Mouse (Mus musculus): ENCODE data around the gene Zbtb25. TPM values are rescaled to one million over a fixed set of nuclear protein-coding genes. Genes with fewer than 3 reads are reported as not detected.

The Zbtb25 gene
- polyA plus RNA-seq, 1 experiment, result 15.8 TPM

DNA sequence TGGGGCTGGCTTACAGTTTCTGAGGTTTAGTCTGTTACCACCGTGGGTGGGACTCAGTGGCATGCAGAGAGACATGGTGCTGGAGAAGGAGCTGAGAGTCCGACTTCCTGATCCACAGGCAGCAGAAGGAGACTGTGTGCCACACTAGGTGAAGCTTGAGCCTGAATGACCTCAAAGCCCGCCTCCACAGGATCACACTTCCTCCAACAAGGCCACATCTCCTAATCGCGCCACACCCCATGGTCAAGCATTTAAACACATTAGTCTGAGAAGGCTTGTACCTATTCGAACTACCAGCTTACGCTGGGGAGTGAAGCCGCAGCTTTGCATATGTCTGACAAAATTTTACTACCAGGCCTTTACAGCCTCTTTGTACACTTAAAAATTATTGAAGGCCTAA, 64.3 kb downstream of the Zbtb25 start:
- no peak overlapping the region for H3K27ac ChIP-seq (ENCODE audit: control insufficient read depth, insufficient read depth, low read depth, low read length)
- TF ChIP-seq POLR2A (IDR thresholded peaks at IDR 0.05; ENCODE audit: control insufficient read depth, low read depth, low read length) (no peak), CTCF (IDR thresholded peaks at IDR 0.05; ENCODE audit: control insufficient read depth, insufficient read depth, insufficient replicate concordance, low read depth, low read length) (no peak)
- no peak overlapping the region for H3K4me3 ChIP-seq (ENCODE audit: control insufficient read depth, low read depth, low read length)
- no peaks in the 10 kb centered on the region for H3K4me1 ChIP-seq (ENCODE audit: control insufficient read depth, insufficient read depth, low read length)
- no peaks in the 10 kb centered on the region for H3K27me3 ChIP-seq (ENCODE audit: control insufficient read depth, insufficient read depth, low read length)
- H3K36me3 ChIP-seq (ENCODE audit: control insufficient read depth, insufficient read depth, low read length), result no peaks in the 10 kb centered on the region

DNA sequence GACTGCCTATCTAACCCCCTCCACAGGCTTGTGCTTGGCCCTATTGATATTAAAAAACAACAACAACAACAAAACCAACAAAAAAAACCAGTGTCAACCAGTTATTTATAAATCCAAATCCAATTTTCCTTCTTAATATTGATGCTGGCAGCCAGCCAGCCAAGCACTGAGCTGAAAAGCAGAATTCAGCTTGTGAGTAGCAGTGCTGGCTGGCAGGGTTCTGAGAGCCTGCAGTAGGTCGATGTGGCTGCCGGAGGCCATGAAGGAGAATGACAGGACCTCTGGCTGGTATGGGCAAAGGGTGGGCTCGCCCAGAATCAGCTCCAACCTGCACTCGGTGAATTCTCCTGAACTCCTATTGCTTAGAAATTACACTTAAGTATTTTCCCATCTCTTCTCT, 65.2 kb downstream of the Zbtb25 start:
- Histone ChIP-seq H3K4me1 (ENCODE audit: control insufficient read depth, insufficient read depth, low read length) (no peaks in the 10 kb centered on the region), H3K36me3 (ENCODE audit: control insufficient read depth, insufficient read depth, low read length) (no peaks in the 10 kb centered on the region), H3K27ac (ENCODE audit: control insufficient read depth, insufficient read depth, low read depth, low read length) (no peak overlapping the region), H3K27me3 (ENCODE audit: control insufficient read depth, insufficient read depth, low read length) (no peaks in the 10 kb centered on the region), H3K4me3 (ENCODE audit: control insufficient read depth, low read depth, low read length) (no peak overlapping the region)
- no peak for TF ChIP-seq POLR2A (IDR thresholded peaks at IDR 0.05; ENCODE audit: control insufficient read depth, low read depth, low read length)
- TF ChIP-seq CTCF (IDR thresholded peaks at IDR 0.05; ENCODE audit: control insufficient read depth, insufficient read depth, insufficient replicate concordance, low read depth, low read length), result no peak

DNA sequence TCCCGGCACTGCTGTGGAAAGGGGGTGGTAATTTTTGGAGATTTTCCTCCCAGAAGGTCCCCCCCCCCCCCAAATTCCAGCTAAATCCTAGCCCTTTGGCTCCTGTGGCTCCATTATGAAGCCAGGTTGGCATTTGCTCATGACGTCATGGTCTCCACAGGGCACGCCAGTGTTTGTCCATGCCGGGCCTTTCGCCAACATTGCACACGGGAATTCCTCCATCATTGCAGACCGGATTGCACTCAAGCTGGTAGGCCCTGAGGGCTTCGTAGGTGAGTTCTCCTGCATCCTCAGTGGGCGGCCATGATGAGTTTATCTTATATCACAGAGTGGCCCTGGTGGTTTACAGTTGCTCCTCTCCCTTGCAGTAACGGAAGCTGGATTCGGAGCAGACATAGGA, 65.9 kb downstream of the Zbtb25 start:
- H3K36me3 ChIP-seq (ENCODE audit: control insufficient read depth, insufficient read depth, low read length), result no peaks in the 10 kb centered on the region

DNA sequence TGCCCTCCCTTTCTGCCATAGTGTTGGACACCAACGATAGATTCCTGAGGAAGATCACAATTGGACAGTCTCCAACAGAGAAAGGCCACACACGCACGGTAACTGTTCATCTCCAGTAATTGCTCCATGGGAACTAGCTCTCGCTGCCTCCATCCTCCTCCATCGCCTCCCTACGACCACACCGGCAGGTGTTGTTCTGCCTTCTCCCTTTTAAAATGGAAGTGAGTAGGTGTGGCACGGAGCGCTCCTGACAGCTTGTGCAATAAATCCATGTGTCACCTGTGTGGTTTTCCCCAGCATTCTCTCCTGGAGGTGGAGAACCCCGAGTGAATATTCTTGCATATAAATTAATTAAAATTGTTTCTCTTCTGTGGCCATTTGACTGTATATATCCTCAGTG, 69.0 kb downstream of the Zbtb25 start:
- Histone ChIP-seq H3K4me1 (ENCODE audit: control insufficient read depth, insufficient read depth, low read length) (no peaks in the 10 kb centered on the region), H3K4me3 (ENCODE audit: control insufficient read depth, low read depth, low read length) (no peak overlapping the region), H3K36me3 (ENCODE audit: control insufficient read depth, insufficient read depth, low read length) (no peaks in the 10 kb centered on the region), H3K27ac (ENCODE audit: control insufficient read depth, insufficient read depth, low read depth, low read length) (no peak overlapping the region), H3K27me3 (ENCODE audit: control insufficient read depth, insufficient read depth, low read length) (no peaks in the 10 kb centered on the region)
- TF ChIP-seq POLR2A (IDR thresholded peaks at IDR 0.05; ENCODE audit: control insufficient read depth, low read depth, low read length) (no peak), CTCF (IDR thresholded peaks at IDR 0.05; ENCODE audit: control insufficient read depth, insufficient read depth, insufficient replicate concordance, low read depth, low read length) (no peak)

More for the DNA sequence above, 65.9 kb downstream of the Zbtb25 start:
- TF ChIP-seq POLR2A (IDR thresholded peaks at IDR 0.05; ENCODE audit: control insufficient read depth, low read depth, low read length), result no peak
- no peak for TF ChIP-seq CTCF (IDR thresholded peaks at IDR 0.05; ENCODE audit: control insufficient read depth, insufficient read depth, insufficient replicate concordance, low read depth, low read length)
- no peaks in the 10 kb centered on the region for H3K27me3 ChIP-seq (ENCODE audit: control insufficient read depth, insufficient read depth, low read length)
- H3K4me1 ChIP-seq (ENCODE audit: control insufficient read depth, insufficient read depth, low read length), result no peaks in the 10 kb centered on the region
- H3K27ac ChIP-seq (ENCODE audit: control insufficient read depth, insufficient read depth, low read depth, low read length), result no peak overlapping the region
- H3K4me3 ChIP-seq (ENCODE audit: control insufficient read depth, low read depth, low read length), result no peak overlapping the region

DNA sequence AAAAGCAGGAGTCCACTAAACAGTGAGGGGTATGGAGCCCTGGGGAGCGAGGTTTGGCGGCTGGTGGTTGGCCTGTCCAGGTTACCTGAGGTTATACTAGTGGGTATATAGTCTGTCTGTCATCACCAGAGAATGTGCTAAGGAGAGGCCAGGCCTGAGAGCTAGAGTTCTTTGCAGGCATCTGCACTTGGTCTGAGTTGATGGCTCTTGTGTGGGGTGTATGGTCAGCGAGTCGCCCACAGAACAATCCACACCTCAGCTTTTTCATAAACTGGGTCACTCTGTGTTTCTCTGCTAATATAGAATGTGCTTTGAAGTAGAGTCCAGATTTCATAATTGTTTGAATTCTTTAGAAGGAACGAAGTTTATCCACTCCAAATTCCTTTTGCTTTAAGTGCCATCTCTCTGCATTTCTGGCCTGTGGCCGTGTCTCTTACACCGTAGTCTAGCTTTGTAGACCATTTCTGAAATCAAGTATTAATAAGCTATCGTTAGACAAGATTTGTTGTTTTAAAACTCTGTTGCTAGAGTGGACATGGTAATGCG, 70.0 kb downstream of the Zbtb25 start:
- TF ChIP-seq CTCF (IDR thresholded peaks at IDR 0.05; ENCODE audit: control insufficient read depth, insufficient read depth, insufficient replicate concordance, low read depth, low read length) (no peak), POLR2A (IDR thresholded peaks at IDR 0.05; ENCODE audit: control insufficient read depth, low read depth, low read length) (no peak)
- no peak overlapping the region for H3K4me3 ChIP-seq (ENCODE audit: control insufficient read depth, low read depth, low read length)
- no peak overlapping the region for H3K27ac ChIP-seq (ENCODE audit: control insufficient read depth, insufficient read depth, low read depth, low read length)
- no peaks in the 10 kb centered on the region for H3K36me3 ChIP-seq (ENCODE audit: control insufficient read depth, insufficient read depth, low read length)
- no peaks in the 10 kb centered on the region for H3K27me3 ChIP-seq (ENCODE audit: control insufficient read depth, insufficient read depth, low read length)
- no peaks in the 10 kb centered on the region for H3K4me1 ChIP-seq (ENCODE audit: control insufficient read depth, insufficient read depth, low read length)

DNA sequence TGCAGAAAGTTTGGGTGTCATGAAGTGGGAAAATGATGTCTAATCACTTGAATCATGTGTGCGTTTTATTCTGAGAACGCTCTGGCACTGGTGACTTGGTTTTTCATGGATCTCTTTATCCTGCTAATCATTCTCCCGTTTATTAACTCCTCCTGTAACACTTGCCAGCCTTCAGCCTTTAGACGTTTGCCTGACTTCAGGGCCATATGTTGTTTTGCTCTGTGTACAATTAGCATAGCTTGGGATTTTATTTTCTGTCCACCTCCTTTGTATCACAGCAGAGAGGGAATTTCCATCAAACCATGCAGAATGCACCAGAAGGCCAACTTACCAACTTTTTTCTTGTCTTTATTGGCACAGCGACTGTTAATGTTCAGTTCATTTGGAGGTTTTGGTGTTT, 71.6 kb downstream of the Zbtb25 start:
- no peaks in the 10 kb centered on the region for H3K36me3 ChIP-seq (ENCODE audit: control insufficient read depth, insufficient read depth, low read length)
- TF ChIP-seq CTCF (IDR thresholded peaks at IDR 0.05; ENCODE audit: control insufficient read depth, insufficient read depth, insufficient replicate concordance, low read depth, low read length) (no peak), POLR2A (IDR thresholded peaks at IDR 0.05; ENCODE audit: control insufficient read depth, low read depth, low read length) (no peak)

More for the DNA sequence above, 71.6 kb downstream of the Zbtb25 start:
- Histone ChIP-seq H3K27me3 (ENCODE audit: control insufficient read depth, insufficient read depth, low read length) (no peaks in the 10 kb centered on the region), H3K4me3 (ENCODE audit: control insufficient read depth, low read depth, low read length) (no peak overlapping the region), H3K27ac (ENCODE audit: control insufficient read depth, insufficient read depth, low read depth, low read length) (no peak overlapping the region), H3K4me1 (ENCODE audit: control insufficient read depth, insufficient read depth, low read length) (no peaks in the 10 kb centered on the region)

Other genes with a start within 250 kb of the Zbtb25 start
- 0.19 and 0.28 TPM in 2 replicates for gene Esr2, start 192.3 kb downstream of the Zbtb25 start, polyA plus RNA-seq (2012; rRNA removed)
- 59.9 and 60.2 TPM in 2 replicates for gene Tex21, start 122.9 kb downstream of the Zbtb25 start, polyA plus RNA-seq (2012; rRNA removed)
- 6.1 and 7.5 TPM in 2 replicates for gene Mthfd1, start 114.3 kb downstream of the Zbtb25 start, polyA plus RNA-seq (2012; rRNA removed)
- gene Akap5, start 44.7 kb downstream of the Zbtb25 start, polyA plus RNA-seq (2012; rRNA removed), result 0.16 TPM in 2 replicates
- 0.30 and 0.34 TPM in 2 replicates for gene Zbtb1, start 664 bp upstream of the Zbtb25 start, polyA plus RNA-seq (2012; rRNA removed)
- gene Hspa2, start 34.6 kb upstream of the Zbtb25 start, polyA plus RNA-seq (2012; rRNA removed), result 758 and 855 TPM in 2 replicates
- 70.7 and 80.4 TPM in 2 replicates for gene Ppp1r36, start 47.9 kb upstream of the Zbtb25 start, polyA plus RNA-seq (2012; rRNA removed)
- 2.2 and 2.7 TPM in 2 replicates for gene Plekhg3, start 161.3 kb upstream of the Zbtb25 start, polyA plus RNA-seq (2012; rRNA removed)

Measured in testis, adult 2 months (tissue).